Mouse (Mus musculus): Measurements from ENCODE around the gene Brwd1. TPM values are rescaled to one million over a fixed set of nuclear protein-coding genes. Genes with fewer than 3 reads are reported as not detected.
"Not testable (repeated sequence)": the region's sequence is repeated elsewhere in the genome, so short reads cannot be mapped to it uniquely, and the experiment has no call there.

Gene Brwd1
- polyA plus RNA-seq, 1 experiment from 2014 or later = 230 TPM

GRCm38 (mm10) chr16:95964427-95965023 is 117.8 kb downstream of the Brwd1 start:
- WGBS = 48% methylated on average over 11 of the region's 11 CpGs
- H3K36me3 ChIP-seq = no peaks in the 10 kb centered on the region
- no peak overlapping the region for H3K27ac ChIP-seq (replicated peaks)
- H3K4me1 ChIP-seq = peaks cover 5% of the 10 kb centered on the region; the same call in 1 of the 2 replicates
- ATAC-seq (ENCODE audit: low FRiP score) = no peak
- H3K4me2 ChIP-seq = no peak overlapping the region
- H3K4me3 ChIP-seq (replicated peaks) = no peak overlapping the region
- H3K9ac ChIP-seq (replicated peaks) = no peak overlapping the region
- H3K27me3 ChIP-seq (replicated peaks) = no peaks in the 10 kb centered on the region
- no peaks in the 10 kb centered on the region for H3K9me3 ChIP-seq (replicated peaks)

DNA sequence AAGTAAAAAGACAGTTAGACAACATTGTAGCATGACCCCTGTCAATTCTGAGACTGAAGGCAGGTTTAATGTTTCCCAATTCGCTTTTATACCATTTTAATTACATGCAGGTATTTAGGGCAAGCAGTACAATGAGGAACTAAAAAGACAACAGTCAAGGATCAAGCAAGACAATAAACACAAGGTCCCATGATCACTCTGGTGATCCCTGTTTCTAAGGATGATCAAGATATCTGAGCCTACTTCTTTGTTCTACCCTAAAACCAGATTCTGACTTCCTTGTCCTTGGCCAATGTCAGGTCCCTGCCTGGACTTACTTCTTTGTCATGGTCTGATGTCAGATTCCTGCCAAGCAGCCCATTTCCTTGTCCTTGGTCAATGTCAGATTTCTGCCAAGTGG is 120.8 kb downstream of the Brwd1 start:
- ATAC-seq (ENCODE audit: low FRiP score); H3K36me3 ChIP-seq; H3K4me1 ChIP-seq; H3K27ac ChIP-seq (replicated peaks); H3K9me3 ChIP-seq (replicated peaks); H3K27me3 ChIP-seq (replicated peaks); H3K4me3 ChIP-seq (replicated peaks); H3K9ac ChIP-seq (replicated peaks); H3K4me2 ChIP-seq: not testable (repeated sequence)
- 64% methylated on average over 1 of the region's 1 CpGs for WGBS

- WGBS = 93% methylated on average over 2 of the region's 2 CpGs
- H3K9ac ChIP-seq (replicated peaks); H3K36me3 ChIP-seq; ATAC-seq (ENCODE audit: low FRiP score); H3K4me1 ChIP-seq; H3K9me3 ChIP-seq (replicated peaks); H3K27ac ChIP-seq (replicated peaks); H3K27me3 ChIP-seq (replicated peaks); H3K4me3 ChIP-seq (replicated peaks); H3K4me2 ChIP-seq: not testable (repeated sequence)
Observed at GRCm38 (mm10) chr16:95960689-95961088, 121.6 kb downstream of the Brwd1 start.

DNA sequence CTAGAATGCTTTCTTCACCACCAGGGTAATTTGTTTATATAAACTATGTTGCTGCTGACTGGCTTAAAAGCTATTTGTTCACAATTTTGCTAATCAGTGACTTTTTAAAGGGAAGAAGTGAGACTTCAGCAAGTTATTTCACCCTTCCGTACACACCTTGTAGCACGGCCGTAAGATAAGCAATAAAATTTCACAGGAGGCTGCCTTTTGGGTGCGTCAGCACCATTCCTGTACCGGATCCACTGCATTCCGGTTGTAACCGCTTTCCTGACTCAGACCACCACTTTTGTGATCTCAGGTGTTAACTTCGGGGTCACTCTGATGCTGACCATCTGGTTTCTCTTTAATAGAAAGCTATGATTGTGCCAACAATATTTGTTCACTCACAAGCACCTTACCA is 124.2 kb downstream of the Brwd1 start:
- no peak overlapping the region for H3K4me2 ChIP-seq
- H3K9ac ChIP-seq (replicated peaks) = no peak overlapping the region
- H3K27me3 ChIP-seq (replicated peaks) = no peaks in the 10 kb centered on the region
- H3K9me3 ChIP-seq (replicated peaks) = no peaks in the 10 kb centered on the region
- H3K27ac ChIP-seq (replicated peaks) = no peak overlapping the region
- WGBS = 71% methylated on average over 8 of the region's 8 CpGs
- ATAC-seq (ENCODE audit: low FRiP score) = no peak
- H3K4me3 ChIP-seq (replicated peaks) = no peak overlapping the region
- H3K36me3 ChIP-seq = no peaks in the 10 kb centered on the region
- peaks cover 3% of the 10 kb centered on the region; the same call in 1 of the 2 replicates for H3K4me1 ChIP-seq

DNA sequence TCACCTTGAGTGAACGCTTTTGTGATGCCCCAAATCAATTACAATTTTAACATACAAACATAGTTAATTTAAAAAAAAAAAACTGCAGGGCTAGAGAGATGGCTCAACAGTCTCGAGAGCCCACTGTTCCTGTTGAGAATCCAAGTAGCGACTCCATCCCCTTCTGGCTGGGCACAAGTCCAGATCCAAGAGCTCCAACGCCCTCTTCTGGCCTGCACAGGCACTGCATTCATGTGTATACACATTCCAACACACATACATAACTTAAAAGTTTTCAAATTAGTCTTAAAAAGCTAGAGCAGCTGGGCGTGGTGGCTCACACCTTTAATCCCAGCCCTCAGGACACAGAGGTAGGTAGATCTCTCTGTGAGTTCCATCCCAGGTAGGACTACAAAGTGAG is 125.7 kb downstream of the Brwd1 start:
- H3K27ac ChIP-seq (replicated peaks) = no peak overlapping the region
- H3K36me3 ChIP-seq = no peaks in the 10 kb centered on the region
- no peaks in the 10 kb centered on the region for H3K27me3 ChIP-seq (replicated peaks)
- no peak overlapping the region for H3K9ac ChIP-seq (replicated peaks)
- no peak overlapping the region for H3K4me3 ChIP-seq (replicated peaks)
- WGBS = 73% methylated on average over 5 of the region's 5 CpGs
- H3K9me3 ChIP-seq (replicated peaks) = no peaks in the 10 kb centered on the region
- H3K4me1 ChIP-seq = no peaks in the 10 kb centered on the region
- ATAC-seq (ENCODE audit: low FRiP score) = no peak
- no peak overlapping the region for H3K4me2 ChIP-seq

DNA sequence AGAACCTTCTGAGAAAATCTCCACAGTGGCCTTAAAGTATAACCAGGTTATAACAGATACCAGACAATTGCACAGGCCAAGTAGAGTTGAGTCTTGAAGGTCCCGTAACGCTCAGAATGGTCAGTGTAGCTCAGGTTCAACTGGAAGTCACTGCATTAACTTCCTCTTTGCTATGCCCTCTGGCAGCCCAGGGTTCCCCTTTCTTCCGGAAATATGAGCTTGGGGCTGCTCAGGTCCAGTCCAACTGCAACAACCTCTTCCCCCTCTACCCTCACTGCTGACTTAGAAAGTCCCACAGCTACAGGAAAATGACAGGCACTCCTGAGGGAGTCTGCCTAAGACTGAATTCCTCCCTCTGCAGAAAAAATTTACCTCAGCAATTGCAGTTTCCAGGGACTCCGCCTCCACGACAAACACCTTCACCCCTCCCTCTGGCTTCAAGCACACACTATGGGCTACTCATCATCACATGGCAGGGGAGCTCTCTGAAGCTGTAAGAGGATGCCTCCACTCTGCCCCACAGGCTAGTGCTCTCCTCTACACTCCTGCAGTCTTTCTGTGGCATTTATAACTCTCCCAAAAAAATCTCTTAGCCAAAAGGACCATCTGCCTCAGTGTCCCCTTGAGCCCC is 126.5 kb downstream of the Brwd1 start:
- Histone ChIP-seq H3K4me3 (replicated peaks) (no peak overlapping the region), H3K36me3 (no peaks in the 10 kb centered on the region), H3K27me3 (replicated peaks) (no peaks in the 10 kb centered on the region), H3K9me3 (replicated peaks) (no peaks in the 10 kb centered on the region), H3K4me1 (no peaks in the 10 kb centered on the region), H3K27ac (replicated peaks) (no peak overlapping the region), H3K9ac (replicated peaks) (no peak overlapping the region), H3K4me2 (no peak overlapping the region)
- ATAC-seq (ENCODE audit: low FRiP score) = no peak
- 89% methylated on average over 5 of the region's 5 CpGs for WGBS

- Histone ChIP-seq H3K27ac (replicated peaks) (no peak overlapping the region), H3K4me1 (no peaks in the 10 kb centered on the region), H3K4me3 (replicated peaks) (no peak overlapping the region), H3K4me2 (no peak overlapping the region), H3K9me3 (replicated peaks) (no peaks in the 10 kb centered on the region), H3K36me3 (no peaks in the 10 kb centered on the region), H3K9ac (replicated peaks) (no peak overlapping the region), H3K27me3 (replicated peaks) (no peaks in the 10 kb centered on the region)
- ATAC-seq (ENCODE audit: low FRiP score) = no peak
- WGBS = 82% methylated on average over 3 of the region's 3 CpGs
Observed at GRCm38 (mm10) chr16:95954341-95954740, 128.0 kb downstream of the Brwd1 start.

DNA sequence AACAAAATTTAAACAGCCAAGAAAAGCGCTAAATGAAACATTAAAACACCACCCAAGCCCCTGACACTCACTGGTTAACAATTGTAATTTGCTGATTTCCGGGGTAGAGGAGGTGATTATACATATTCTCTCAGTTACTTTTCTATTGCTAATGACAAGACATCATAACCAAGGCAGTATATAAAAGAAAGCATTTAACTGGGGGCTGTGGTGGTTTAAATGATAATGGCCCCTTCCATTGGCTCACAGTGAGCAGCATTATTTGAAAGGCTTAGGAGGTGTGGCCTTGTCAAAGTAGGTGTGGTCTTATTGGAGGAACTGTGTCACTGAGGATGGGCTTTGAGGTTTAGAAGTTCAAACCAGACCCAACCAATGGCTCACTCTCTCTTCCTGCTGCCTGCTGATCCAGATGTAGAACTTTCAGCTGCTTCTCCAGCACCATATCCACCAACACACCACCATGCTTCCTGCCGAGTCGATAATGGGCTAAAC is 129.1 kb downstream of the Brwd1 start:
- no peak for ATAC-seq (ENCODE audit: low FRiP score)
- Histone ChIP-seq H3K27ac (replicated peaks) (no peak overlapping the region), H3K27me3 (replicated peaks) (no peaks in the 10 kb centered on the region), H3K4me2 (no peak overlapping the region), H3K36me3 (no peaks in the 10 kb centered on the region), H3K9me3 (replicated peaks) (no peaks in the 10 kb centered on the region), H3K4me1 (no peaks in the 10 kb centered on the region), H3K9ac (replicated peaks) (no peak overlapping the region), H3K4me3 (replicated peaks) (no peak overlapping the region)
- WGBS = 94% methylated on average over 4 of the region's 4 CpGs

GRCm38 (mm10) chr16:95951471-95951870 is 130.9 kb downstream of the Brwd1 start:
- Histone ChIP-seq H3K4me2 (no peak overlapping the region), H3K4me3 (replicated peaks) (no peak overlapping the region), H3K36me3 (no peaks in the 10 kb centered on the region), H3K4me1 (no peaks in the 10 kb centered on the region), H3K27me3 (replicated peaks) (no peaks in the 10 kb centered on the region), H3K9me3 (replicated peaks) (no peaks in the 10 kb centered on the region), H3K9ac (replicated peaks) (no peak overlapping the region), H3K27ac (replicated peaks) (no peak overlapping the region)
- no peak for ATAC-seq (ENCODE audit: low FRiP score)
- 97% methylated on average over 2 of the region's 2 CpGs for WGBS

- 30% methylated on average over 20 of the region's 20 CpGs for WGBS
- Histone ChIP-seq H3K9ac (replicated peaks) (no peak overlapping the region), H3K27ac (replicated peaks) (peak overlapping the region; percentile 37; the same call in 1 of the 2 replicates), H3K4me3 (replicated peaks) (no peak overlapping the region), H3K36me3 (no peaks in the 10 kb centered on the region), H3K4me2 (peak overlapping the region; percentile 30), H3K27me3 (replicated peaks) (no peaks in the 10 kb centered on the region), H3K4me1 (peaks cover 12% of the 10 kb centered on the region), H3K9me3 (replicated peaks) (no peaks in the 10 kb centered on the region)
- ATAC-seq (ENCODE audit: low FRiP score) = peak; percentile 65; the same call in 1 of the 2 replicates
Observed at GRCm38 (mm10) chr16:95945389-95946311, 136.7 kb downstream of the Brwd1 start.

GRCm38 (mm10) chr16:95943186-95943585 is 139.1 kb downstream of the Brwd1 start:
- H3K4me1 ChIP-seq = peaks cover 12% of the 10 kb centered on the region
- no peak overlapping the region for H3K9ac ChIP-seq (replicated peaks)
- ATAC-seq (ENCODE audit: low FRiP score) = no peak
- H3K9me3 ChIP-seq (replicated peaks) = no peaks in the 10 kb centered on the region
- H3K4me2 ChIP-seq = no peak overlapping the region
- 85% methylated on average over 6 of the region's 6 CpGs for WGBS
- H3K36me3 ChIP-seq = no peaks in the 10 kb centered on the region
- no peaks in the 10 kb centered on the region for H3K27me3 ChIP-seq (replicated peaks)
- no peak overlapping the region for H3K4me3 ChIP-seq (replicated peaks)
- no peak overlapping the region for H3K27ac ChIP-seq (replicated peaks)

Data from neural tube, embryonic 15.5 days (tissue).